Mouse (Mus musculus): ENCODE measurements around the gene Rbm5.

Rbm5 gene

DNA sequence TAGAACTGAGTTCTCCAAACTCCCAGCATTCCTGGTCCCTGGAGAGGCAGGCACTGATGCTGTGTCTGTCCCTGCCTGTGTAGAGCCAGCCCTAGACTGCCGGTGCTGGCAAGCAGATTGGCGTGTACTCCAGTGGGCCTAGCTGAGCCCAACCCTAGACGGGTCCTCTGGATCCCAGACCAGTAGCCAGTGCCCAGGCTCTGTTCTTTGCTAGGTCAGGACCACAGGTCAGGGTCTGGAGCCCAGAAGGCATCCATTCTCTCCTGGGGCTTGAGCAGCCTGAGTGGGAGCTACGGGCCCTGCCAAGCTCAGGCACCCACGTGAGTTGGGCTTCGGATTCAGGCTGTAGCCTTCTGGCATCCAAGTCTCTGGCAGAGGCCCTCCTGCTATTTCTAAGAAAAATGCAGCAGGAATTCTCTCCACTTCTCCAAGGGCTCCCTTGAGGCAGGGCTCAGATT is 70.7 kb downstream of the Rbm5 start:
- DNase-seq (ENCODE audit: low spot score): no peak

GRCm38 (mm10) chr9:107699376-107699980 is 71.3 kb downstream of the Rbm5 start:
- no peak for DNase-seq (ENCODE audit: low spot score)

DNA sequence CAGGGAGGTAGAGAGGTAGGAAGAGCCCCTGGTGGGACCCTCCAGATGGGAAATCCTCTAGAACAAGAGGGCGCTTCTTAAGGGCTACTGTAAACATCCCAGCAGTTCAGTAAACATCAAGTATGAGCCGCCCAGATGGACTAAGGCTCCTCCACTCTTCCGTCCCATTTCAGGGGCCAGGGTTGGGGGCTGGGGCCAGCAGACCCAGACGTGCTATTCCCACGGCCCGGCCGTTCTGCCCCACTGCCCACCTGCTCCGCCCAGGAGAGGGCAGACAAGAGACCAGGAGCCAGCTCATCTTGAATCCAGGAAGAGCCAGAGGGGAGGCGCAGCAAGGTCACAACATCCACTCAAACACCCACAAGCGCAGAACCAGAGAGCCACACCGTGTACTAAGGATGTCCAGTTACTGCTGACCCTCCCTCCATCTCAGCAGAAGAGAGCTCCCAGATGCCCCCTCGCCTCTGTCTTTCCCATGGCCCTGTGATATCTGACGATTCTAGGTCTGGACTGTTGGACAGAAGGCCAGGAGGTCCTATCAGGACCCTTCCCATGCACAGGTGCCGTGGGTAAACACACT is 72.1 kb downstream of the Rbm5 start:
- DNase-seq (ENCODE audit: low spot score): no peak

- no peak for DNase-seq (ENCODE audit: low spot score)
Observed at GRCm38 (mm10) chr9:107697811-107698521, 72.8 kb downstream of the Rbm5 start.

DNA sequence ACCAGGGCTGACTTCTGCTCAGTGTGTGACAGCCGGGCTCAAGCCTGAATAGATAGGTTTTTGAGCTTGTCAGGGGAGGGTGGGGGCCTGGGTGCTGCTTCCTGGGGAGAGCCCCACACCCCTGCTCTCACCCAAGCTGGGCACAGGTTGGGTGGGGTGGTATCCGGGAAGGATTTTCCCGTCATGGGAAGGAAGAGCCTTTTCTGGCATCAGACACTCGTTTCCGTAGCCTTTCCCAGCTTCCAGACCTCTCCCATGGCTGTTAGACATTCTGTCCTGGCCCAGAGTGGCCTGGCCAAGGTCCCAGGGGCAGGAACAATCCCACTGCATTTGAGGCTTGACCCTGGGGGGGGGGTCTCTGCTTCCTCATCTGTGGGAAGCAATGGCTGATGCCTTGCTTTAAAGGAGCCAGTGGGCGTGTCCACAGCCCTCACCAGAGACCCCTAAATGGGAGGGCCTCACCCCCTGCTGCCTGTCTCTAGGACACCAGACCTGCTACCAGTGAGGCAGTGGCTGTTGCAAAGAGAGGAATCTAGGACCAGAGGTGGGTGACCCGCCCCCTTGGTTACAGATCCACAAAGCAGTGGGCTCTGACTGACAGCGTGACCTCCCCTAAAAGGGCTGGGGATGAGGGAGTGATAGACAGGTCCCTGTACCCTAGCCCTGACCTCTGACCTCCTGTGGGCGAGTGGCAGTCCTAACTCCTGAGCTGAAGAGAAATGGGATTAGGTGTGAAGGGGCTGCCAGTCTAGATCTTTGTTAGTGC is 73.8 kb downstream of the Rbm5 start:
- DNase-seq (ENCODE audit: low spot score): no peak

DNA sequence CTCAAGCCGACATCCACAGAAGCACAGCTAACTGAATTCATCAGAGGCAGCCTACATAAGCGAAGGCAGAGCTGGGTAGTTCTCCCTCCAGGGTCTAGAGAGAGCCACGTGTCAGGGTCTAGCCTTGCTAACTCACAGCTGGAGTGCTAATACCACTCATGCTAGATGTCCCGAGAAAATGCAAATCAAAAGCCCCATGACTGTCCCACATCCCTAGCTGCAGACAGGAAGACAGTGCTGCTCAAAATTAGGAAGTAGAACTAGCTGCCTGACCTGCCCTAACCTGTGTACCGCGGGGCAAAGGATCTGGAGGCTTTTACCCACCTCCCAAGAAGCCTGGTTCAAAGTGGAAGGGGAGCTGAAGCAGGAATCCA is 74.7 kb downstream of the Rbm5 start:
- no peak for DNase-seq (ENCODE audit: low spot score)

- DNase-seq (ENCODE audit: low spot score): no peak
Observed at GRCm38 (mm10) chr9:107695441-107696105, 75.2 kb downstream of the Rbm5 start.

DNA sequence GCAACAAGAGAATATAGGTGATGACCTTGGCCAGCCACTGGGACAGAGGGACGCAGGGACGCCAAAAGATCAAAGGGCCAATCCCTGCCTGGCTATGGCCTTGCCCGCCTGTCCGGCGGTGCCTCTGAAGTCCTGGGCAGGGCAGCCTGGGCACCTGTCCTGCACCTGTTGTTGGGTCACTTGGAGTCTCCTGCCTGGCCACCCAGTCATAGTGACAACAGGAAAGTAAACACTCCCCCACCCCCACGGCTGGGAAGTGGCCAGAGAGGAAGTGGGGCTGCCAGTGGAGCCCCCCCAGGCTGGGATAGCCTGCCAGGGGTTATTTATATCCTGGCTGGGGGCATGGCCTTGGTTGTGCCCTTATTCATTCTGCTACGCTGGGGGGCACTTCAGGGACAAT is 76.2 kb downstream of the Rbm5 start:
- DNase-seq (ENCODE audit: low spot score): no peak

DNA sequence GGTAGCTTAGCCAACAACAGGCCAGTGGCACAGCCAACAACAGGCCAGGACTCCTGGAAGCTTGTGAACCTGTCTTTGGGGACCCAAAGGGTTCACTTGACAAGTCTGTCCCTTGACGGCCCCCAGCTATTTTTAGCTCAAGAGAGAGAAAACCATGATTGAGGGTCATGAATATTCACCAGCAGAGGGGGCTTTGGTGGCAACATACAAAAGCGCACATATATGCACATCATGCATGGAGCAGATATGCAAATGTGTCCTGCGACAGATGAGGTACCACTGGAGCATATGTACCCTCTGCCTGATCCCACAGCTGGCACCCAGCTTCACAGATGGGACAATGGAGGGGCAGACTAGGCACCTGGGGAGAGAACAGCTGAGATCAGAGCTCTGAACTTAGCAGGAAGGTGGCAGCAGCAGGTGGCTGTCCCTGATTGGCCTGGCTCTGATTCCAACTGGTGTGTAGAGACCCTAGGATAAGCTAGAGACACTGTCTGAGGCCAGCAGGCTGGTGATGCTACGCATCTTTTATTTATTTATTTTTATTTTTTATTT is 77.3 kb downstream of the Rbm5 start:
- DNase-seq (ENCODE audit: low spot score): no peak

- no peak for DNase-seq (ENCODE audit: low spot score)
Observed at GRCm38 (mm10) chr9:107692785-107693184, 78.0 kb downstream of the Rbm5 start.

- no peak for DNase-seq (ENCODE audit: low spot score)
Observed at GRCm38 (mm10) chr9:107690391-107690790, 80.4 kb downstream of the Rbm5 start.

All from ovary, postnatal 10 days (tissue).